Mouse (Mus musculus): Measurements from ENCODE around the gene Gm11034. TPM values are rescaled to one million over a fixed set of nuclear protein-coding genes. Genes with fewer than 3 reads are reported as not detected.

Gm11034 gene
- polyA plus RNA-seq, 1 experiment from 2014 or later = not detected

DNA sequence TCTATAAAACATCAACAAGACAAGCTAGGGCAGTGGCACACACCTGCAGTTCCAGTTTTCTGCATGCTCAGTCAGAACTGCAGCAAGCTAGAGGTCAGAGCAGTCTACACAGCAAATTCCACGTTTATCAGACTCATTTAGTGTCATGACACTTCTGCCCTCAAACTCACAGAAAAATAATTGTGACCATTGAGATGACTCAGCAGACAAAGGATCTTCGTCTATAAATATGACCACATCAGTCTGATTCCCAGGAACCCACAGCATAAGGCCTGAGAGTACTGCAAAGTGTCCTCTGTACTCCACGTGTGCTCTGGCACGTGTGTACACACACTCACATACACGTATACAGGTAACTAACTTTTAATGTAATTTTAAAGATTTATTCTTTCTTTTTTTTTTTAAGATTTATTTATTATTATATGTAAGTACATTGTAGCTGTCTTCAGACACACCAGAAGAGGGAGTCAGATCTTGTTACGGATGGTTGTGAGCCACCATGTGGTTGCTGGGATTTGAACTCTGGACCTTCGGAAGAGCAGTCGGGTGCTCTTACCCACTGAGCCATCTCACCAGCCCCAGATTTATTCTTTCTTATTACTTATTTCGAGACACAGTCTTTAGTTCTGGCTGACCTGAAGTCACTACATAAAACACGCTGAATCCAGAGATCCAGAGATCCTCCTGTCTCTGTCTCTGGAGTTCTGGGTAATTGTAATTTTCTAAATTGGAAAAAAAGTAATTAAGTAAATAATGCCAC lies 5.5 kb upstream of the Gm11034 start:
- no peak overlapping the region for H3K9ac ChIP-seq (ENCODE audit: low read depth, low read length)
- 76% methylated on average over 9 of the region's 10 CpGs for WGBS
- peaks cover 25% of the 10 kb centered on the region for H3K36me3 ChIP-seq (ENCODE audit: control insufficient read depth, insufficient read depth, low read length)
- H3K4me3 ChIP-seq (ENCODE audit: low read length) = peak overlapping the region; percentile 87
- H3K27ac ChIP-seq (ENCODE audit: low read depth, low read length) = no peak overlapping the region
- ATAC-seq (ENCODE audit: low FRiP score, low TSS enrichment) = peak; percentile 21
- no peaks in the 10 kb centered on the region for H3K9me3 ChIP-seq (ENCODE audit: control insufficient read depth, low read length)
- H3K27me3 ChIP-seq (ENCODE audit: control insufficient read depth, insufficient read depth, low read length) = peaks cover 5% of the 10 kb centered on the region; the same call in 1 of the 2 replicates
- peaks cover 11% of the 10 kb centered on the region; the same call in 1 of the 2 replicates for H3K4me1 ChIP-seq (ENCODE audit: control insufficient read depth, insufficient read depth, low read length)
- H3K4me2 ChIP-seq (replicated peaks; ENCODE audit: low read depth, low read length) = peak overlapping the region; percentile 79

DNA sequence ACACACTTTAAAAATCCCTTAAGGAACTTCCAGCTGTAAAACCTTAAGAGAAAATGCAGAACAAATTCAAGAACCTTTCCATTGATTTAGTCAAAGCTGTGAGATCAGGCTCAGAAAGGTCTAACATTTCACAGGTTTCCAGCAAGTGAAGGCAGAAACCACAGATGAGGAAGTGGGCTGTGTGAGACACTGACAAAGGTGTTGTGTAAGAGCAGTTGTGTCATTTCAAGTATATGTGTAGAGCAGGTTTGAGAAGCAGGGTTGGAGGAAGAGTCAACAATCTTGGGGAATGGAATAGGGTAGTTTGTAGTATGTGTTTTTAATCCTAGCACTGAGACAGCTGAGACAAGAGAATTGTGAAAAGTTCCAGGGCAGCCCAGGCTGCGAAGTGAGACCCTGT lies 2.4 kb upstream of the Gm11034 start:
- no peaks in the 10 kb centered on the region for H3K9me3 ChIP-seq (ENCODE audit: control insufficient read depth, low read length)
- 69% methylated on average over 1 of the region's 1 CpGs for WGBS
- no peak for ATAC-seq (ENCODE audit: low FRiP score, low TSS enrichment)
- H3K9ac ChIP-seq (ENCODE audit: low read depth, low read length) = no peak overlapping the region
- no peak overlapping the region for H3K4me2 ChIP-seq (replicated peaks; ENCODE audit: low read depth, low read length)
- no peaks in the 10 kb centered on the region for H3K36me3 ChIP-seq (ENCODE audit: control insufficient read depth, insufficient read depth, low read length)
- H3K27ac ChIP-seq (ENCODE audit: low read depth, low read length) = no peak overlapping the region
- peaks cover 7% of the 10 kb centered on the region; the same call in 1 of the 2 replicates for H3K4me1 ChIP-seq (ENCODE audit: control insufficient read depth, insufficient read depth, low read length)
- H3K4me3 ChIP-seq (ENCODE audit: low read length) = no peak overlapping the region
- peaks cover 5% of the 10 kb centered on the region; the same call in 1 of the 2 replicates for H3K27me3 ChIP-seq (ENCODE audit: control insufficient read depth, insufficient read depth, low read length)

DNA sequence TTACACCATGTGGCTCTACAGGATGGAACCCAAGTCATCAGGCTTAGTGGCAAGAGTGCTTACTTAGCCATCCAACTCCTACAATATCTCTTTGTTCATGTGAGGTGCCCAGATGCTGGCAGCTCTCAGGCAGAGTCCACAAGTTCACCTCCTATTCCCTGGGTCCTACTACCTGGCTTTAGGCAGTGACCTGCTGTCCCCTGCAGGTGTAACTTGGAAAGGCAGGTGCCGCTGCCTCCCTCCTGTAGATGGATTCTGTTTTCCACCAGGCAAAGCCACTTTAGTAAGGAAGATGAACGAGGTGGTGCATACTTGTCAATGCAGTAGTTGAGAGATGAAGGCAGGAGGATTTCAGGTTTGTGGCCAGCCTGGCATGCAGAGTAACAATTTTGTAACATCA lies 1.6 kb upstream of the Gm11034 start:
- Histone ChIP-seq H3K9ac (ENCODE audit: low read depth, low read length) (no peak overlapping the region), H3K4me1 (ENCODE audit: control insufficient read depth, insufficient read depth, low read length) (no peaks in the 10 kb centered on the region), H3K36me3 (ENCODE audit: control insufficient read depth, insufficient read depth, low read length) (no peaks in the 10 kb centered on the region), H3K9me3 (ENCODE audit: control insufficient read depth, low read length) (no peaks in the 10 kb centered on the region), H3K4me2 (replicated peaks; ENCODE audit: low read depth, low read length) (no peak overlapping the region), H3K4me3 (ENCODE audit: low read length) (no peak overlapping the region), H3K27me3 (ENCODE audit: control insufficient read depth, insufficient read depth, low read length) (peaks cover 5% of the 10 kb centered on the region; the same call in 1 of the 2 replicates), H3K27ac (ENCODE audit: low read depth, low read length) (no peak overlapping the region)
- no peak for ATAC-seq (ENCODE audit: low FRiP score, low TSS enrichment)
- 35% methylated on average over 2 of the region's 2 CpGs for WGBS

- Histone ChIP-seq H3K4me2 (replicated peaks; ENCODE audit: low read depth, low read length) (no peak within 1 kb of the TSS), H3K9me3 (ENCODE audit: control insufficient read depth, low read length) (no peaks in the 10 kb centered on the region), H3K4me1 (ENCODE audit: control insufficient read depth, insufficient read depth, low read length) (no peaks in the 10 kb centered on the region), H3K9ac (ENCODE audit: low read depth, low read length) (no peak within 1 kb of the TSS), H3K27ac (ENCODE audit: low read depth, low read length) (no peak within 1 kb of the TSS), H3K36me3 (ENCODE audit: control insufficient read depth, insufficient read depth, low read length) (no peaks in the 10 kb centered on the region), H3K27me3 (ENCODE audit: control insufficient read depth, insufficient read depth, low read length) (peaks cover 5% of the 10 kb centered on the region; the same call in 1 of the 2 replicates), H3K4me3 (ENCODE audit: low read length) (no peak within 1 kb of the TSS)
- no peak for ATAC-seq (ENCODE audit: low FRiP score, low TSS enrichment)
- 47% methylated on average over 4 of the region's 4 CpGs for WGBS
These were observed 685 bp downstream of the Gm11034 start, which contains the start of gene Cib3 for GRCm38 (mm10) chr8:72212751-72213150. TSS of gene Cib3 (minus strand) at chr8:72212837.

GRCm38 (mm10) chr8:72211846-72212245 lies 1.6 kb downstream of the Gm11034 start:
- no peak overlapping the region for H3K9ac ChIP-seq (ENCODE audit: low read depth, low read length)
- no peak for ATAC-seq (ENCODE audit: low FRiP score, low TSS enrichment)
- H3K9me3 ChIP-seq (ENCODE audit: control insufficient read depth, low read length) = no peaks in the 10 kb centered on the region
- H3K36me3 ChIP-seq (ENCODE audit: control insufficient read depth, insufficient read depth, low read length) = no peaks in the 10 kb centered on the region
- no peak overlapping the region for H3K4me3 ChIP-seq (ENCODE audit: low read length)
- no peak overlapping the region for H3K4me2 ChIP-seq (replicated peaks; ENCODE audit: low read depth, low read length)
- peaks cover 5% of the 10 kb centered on the region; the same call in 1 of the 2 replicates for H3K27me3 ChIP-seq (ENCODE audit: control insufficient read depth, insufficient read depth, low read length)
- no peak overlapping the region for H3K27ac ChIP-seq (ENCODE audit: low read depth, low read length)
- 88% methylated on average over 1 of the region's 1 CpGs for WGBS
- H3K4me1 ChIP-seq (ENCODE audit: control insufficient read depth, insufficient read depth, low read length) = no peaks in the 10 kb centered on the region

GRCm38 (mm10) chr8:72210710-72211109 lies 2.7 kb downstream of the Gm11034 start:
- Histone ChIP-seq H3K4me2 (replicated peaks; ENCODE audit: low read depth, low read length) (no peak overlapping the region), H3K9me3 (ENCODE audit: control insufficient read depth, low read length) (no peaks in the 10 kb centered on the region), H3K4me1 (ENCODE audit: control insufficient read depth, insufficient read depth, low read length) (no peaks in the 10 kb centered on the region), H3K27me3 (ENCODE audit: control insufficient read depth, insufficient read depth, low read length) (peaks cover 5% of the 10 kb centered on the region; the same call in 1 of the 2 replicates), H3K4me3 (ENCODE audit: low read length) (no peak overlapping the region), H3K9ac (ENCODE audit: low read depth, low read length) (no peak overlapping the region), H3K36me3 (ENCODE audit: control insufficient read depth, insufficient read depth, low read length) (no peaks in the 10 kb centered on the region), H3K27ac (ENCODE audit: low read depth, low read length) (no peak overlapping the region)
- no peak for ATAC-seq (ENCODE audit: low FRiP score, low TSS enrichment)
- WGBS = 64% methylated on average over 2 of the region's 2 CpGs

- H3K27me3 ChIP-seq (ENCODE audit: control insufficient read depth, insufficient read depth, low read length) = peaks cover 5% of the 10 kb centered on the region; the same call in 1 of the 2 replicates
- WGBS = 64% methylated on average over 4 of the region's 4 CpGs
- H3K4me1 ChIP-seq (ENCODE audit: control insufficient read depth, insufficient read depth, low read length) = no peaks in the 10 kb centered on the region
- no peak overlapping the region for H3K27ac ChIP-seq (ENCODE audit: low read depth, low read length)
- no peak overlapping the region for H3K4me3 ChIP-seq (ENCODE audit: low read length)
- H3K4me2 ChIP-seq (replicated peaks; ENCODE audit: low read depth, low read length) = no peak overlapping the region
- H3K36me3 ChIP-seq (ENCODE audit: control insufficient read depth, insufficient read depth, low read length) = no peaks in the 10 kb centered on the region
- no peak overlapping the region for H3K9ac ChIP-seq (ENCODE audit: low read depth, low read length)
- ATAC-seq (ENCODE audit: low FRiP score, low TSS enrichment) = no peak
- H3K9me3 ChIP-seq (ENCODE audit: control insufficient read depth, low read length) = no peaks in the 10 kb centered on the region
These were observed 3.2 kb downstream of the Gm11034 start for GRCm38 (mm10) chr8:72210222-72210621.

DNA sequence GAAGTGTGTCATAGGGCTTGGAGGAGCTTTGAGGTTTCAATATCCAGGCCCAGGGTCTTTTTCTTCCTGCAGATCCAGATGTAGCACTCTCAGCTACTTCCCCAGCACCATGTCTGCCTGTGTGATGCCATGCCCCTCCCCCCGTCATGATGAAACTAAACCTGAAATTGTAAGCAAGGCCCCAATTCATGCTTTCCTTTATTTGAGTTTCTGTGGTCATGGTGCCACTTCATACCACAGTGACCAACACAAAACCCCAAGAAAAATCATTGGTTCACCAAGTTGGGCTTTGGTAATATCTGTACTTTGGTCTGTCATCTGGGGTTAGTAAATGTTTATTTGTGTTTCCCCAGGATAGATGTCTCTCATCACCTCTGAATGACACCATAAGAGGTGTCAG lies 4.9 kb downstream of the Gm11034 start:
- H3K4me2 ChIP-seq (replicated peaks; ENCODE audit: low read depth, low read length) = no peak overlapping the region
- WGBS = 76% methylated on average over 1 of the region's 1 CpGs
- H3K27me3 ChIP-seq (ENCODE audit: control insufficient read depth, insufficient read depth, low read length) = no peaks in the 10 kb centered on the region; the same call in 1 of the 2 replicates
- no peak overlapping the region for H3K27ac ChIP-seq (ENCODE audit: low read depth, low read length)
- ATAC-seq (ENCODE audit: low FRiP score, low TSS enrichment) = no peak
- no peak overlapping the region for H3K4me3 ChIP-seq (ENCODE audit: low read length)
- H3K36me3 ChIP-seq (ENCODE audit: control insufficient read depth, insufficient read depth, low read length) = no peaks in the 10 kb centered on the region
- H3K9me3 ChIP-seq (ENCODE audit: control insufficient read depth, low read length) = no peaks in the 10 kb centered on the region
- H3K9ac ChIP-seq (ENCODE audit: low read depth, low read length) = no peak overlapping the region
- no peaks in the 10 kb centered on the region for H3K4me1 ChIP-seq (ENCODE audit: control insufficient read depth, insufficient read depth, low read length)

GRCm38 (mm10) chr8:72197997-72198396 lies 15.4 kb downstream of the Gm11034 start:
- no peak for ATAC-seq (ENCODE audit: low FRiP score, low TSS enrichment)
- no peak overlapping the region for H3K4me2 ChIP-seq (replicated peaks; ENCODE audit: low read depth, low read length)
- no peak overlapping the region for H3K4me3 ChIP-seq (ENCODE audit: low read length)
- H3K36me3 ChIP-seq (ENCODE audit: control insufficient read depth, insufficient read depth, low read length) = no peaks in the 10 kb centered on the region
- WGBS = 67% methylated on average over 8 of the region's 8 CpGs
- no peak overlapping the region for H3K27ac ChIP-seq (ENCODE audit: low read depth, low read length)
- H3K27me3 ChIP-seq (ENCODE audit: control insufficient read depth, insufficient read depth, low read length) = no peaks in the 10 kb centered on the region
- H3K9ac ChIP-seq (ENCODE audit: low read depth, low read length) = no peak overlapping the region
- H3K9me3 ChIP-seq (ENCODE audit: control insufficient read depth, low read length) = peaks cover 11% of the 10 kb centered on the region
- no peaks in the 10 kb centered on the region for H3K4me1 ChIP-seq (ENCODE audit: control insufficient read depth, insufficient read depth, low read length)
